Mouse (Mus musculus): ENCODE data around the gene Crybb3. TPM values are rescaled to one million over a fixed set of nuclear protein-coding genes. Genes with fewer than 3 reads are reported as not detected.

Crybb3 gene
- total RNA-seq, 1 experiment = 1.2 TPM

DNA sequence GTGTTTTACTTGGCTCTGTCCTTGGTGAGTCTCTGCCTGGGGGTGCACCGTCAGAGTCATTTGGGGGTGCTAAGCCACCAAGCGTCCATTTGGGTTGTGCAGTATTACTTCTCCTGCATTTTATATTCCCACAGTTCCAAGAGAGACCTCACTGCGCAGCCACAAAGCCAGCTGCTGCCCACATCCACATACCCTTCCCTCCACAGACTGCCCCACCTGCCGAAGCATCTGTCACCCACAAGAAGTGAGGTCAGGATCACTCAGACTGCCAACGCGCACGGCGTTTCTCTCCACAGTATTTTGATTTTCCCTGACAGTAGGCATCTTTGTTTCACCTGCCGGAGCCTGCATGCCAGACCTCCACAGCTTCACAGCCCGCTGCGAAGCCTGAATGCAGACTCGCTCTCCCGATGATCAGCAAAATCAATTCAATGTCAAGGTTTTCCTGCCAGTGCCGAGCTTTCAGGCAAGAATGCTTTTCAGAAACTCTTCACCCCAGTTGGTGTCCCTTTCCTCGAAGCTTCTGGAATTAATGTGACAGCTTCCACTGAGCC lies 50.1 kb downstream of the Crybb3 start:
- peaks cover 0 to 10% of the 10 kb centered on the region in 2 experiments; a peak in 2 of 4 replicates for H3K4me1 ChIP-seq (ENCODE audit: control insufficient read depth in 2 of 2, insufficient read depth in 2 of 2, low read length in 2 of 2, poor library complexity in 1 of 2)
- in situ Hi-C loops (cut with MboI; ENCODE audit: low sequenced_read_pairs in 2 of 2, unreplicated experiment in 2 of 2) = no loop called here
- no peak overlapping the region for H3K9ac ChIP-seq (ENCODE audit: insufficient read depth, low read depth, low read length, poor library complexity, severe bottlenecking)
- no peak for DNase-seq (ENCODE audit: low read depth, low spot score)
- no peak overlapping the region for H3K27ac ChIP-seq (ENCODE audit: insufficient read depth, low read depth, low read length, poor library complexity, severe bottlenecking)
- no peaks in the 10 kb centered on the region for H3K36me3 ChIP-seq (ENCODE audit: control insufficient read depth, insufficient read depth, low read length, poor library complexity, severe bottlenecking)
- no peaks in the 10 kb centered on the region for H3K9me3 ChIP-seq (ENCODE audit: control insufficient read depth, insufficient read depth, low read depth, low read length)
- TF ChIP-seq HCFC1 (IDR thresholded peaks at IDR 0.05; ENCODE audit: borderline replicate concordance, insufficient read depth, low read length) (no peak), ZNF384 (IDR thresholded peaks at IDR 0.05; ENCODE audit: low read depth, low read length) (no peak), CHD2 (IDR thresholded peaks at IDR 0.05; ENCODE audit: low read depth, low read length) (no peak), ZC3H11A (IDR thresholded peaks at IDR 0.05; ENCODE audit: borderline replicate concordance, low read depth, low read length) (no peak), MAFK (IDR thresholded peaks at IDR 0.05; ENCODE audit: insufficient read depth, low read depth, low read length) (no peak)
- no peak overlapping the region for H3K4me3 ChIP-seq (ENCODE audit: insufficient read depth in 1 of 2, low read depth in 1 of 2, low read length in 2 of 2, poor library complexity in 1 of 2, severe bottlenecking in 1 of 2)

DNA sequence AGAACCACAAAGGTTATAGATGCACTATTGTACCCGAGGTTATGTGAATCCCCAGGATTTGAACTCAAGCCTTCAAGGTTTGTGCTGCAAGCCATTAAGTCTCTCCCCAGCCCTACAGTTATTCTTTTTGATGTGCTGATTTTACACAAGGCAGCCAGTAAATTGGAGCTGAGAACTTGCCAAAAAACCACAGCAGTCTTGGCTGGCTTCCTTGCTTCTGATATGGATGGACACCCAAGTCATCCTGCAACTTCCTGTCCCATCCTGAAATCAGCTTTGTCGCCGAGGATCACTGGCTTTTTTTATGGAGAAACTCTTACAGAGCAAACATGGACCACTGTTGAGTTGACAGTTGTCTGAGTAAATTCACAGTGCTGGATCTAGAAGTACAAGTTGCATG lies 51.3 kb downstream of the Crybb3 start:
- H3K4me1 ChIP-seq (ENCODE audit: control insufficient read depth in 2 of 2, insufficient read depth in 2 of 2, low read length in 2 of 2, poor library complexity in 1 of 2) = peaks cover 0 to 3% of the 10 kb centered on the region in 2 experiments; a peak in 2 of 4 replicates
- no peak overlapping the region for H3K4me3 ChIP-seq (ENCODE audit: insufficient read depth in 1 of 2, low read depth in 1 of 2, low read length in 2 of 2, poor library complexity in 1 of 2, severe bottlenecking in 1 of 2)
- no peak overlapping the region for H3K9ac ChIP-seq (ENCODE audit: insufficient read depth, low read depth, low read length, poor library complexity, severe bottlenecking)
- no peaks in the 10 kb centered on the region for H3K9me3 ChIP-seq (ENCODE audit: control insufficient read depth, insufficient read depth, low read depth, low read length)
- H3K36me3 ChIP-seq (ENCODE audit: control insufficient read depth, insufficient read depth, low read length, poor library complexity, severe bottlenecking) = no peaks in the 10 kb centered on the region
- H3K27ac ChIP-seq (ENCODE audit: insufficient read depth, low read depth, low read length, poor library complexity, severe bottlenecking) = no peak overlapping the region
- in situ Hi-C loops (cut with MboI; ENCODE audit: low sequenced_read_pairs in 2 of 2, unreplicated experiment in 2 of 2) = no loop called here
- no peak for DNase-seq (ENCODE audit: low read depth, low spot score)
- no peak for TF ChIP-seq ZNF384 (IDR thresholded peaks at IDR 0.05; ENCODE audit: low read depth, low read length)
- no peak for TF ChIP-seq CHD2 (IDR thresholded peaks at IDR 0.05; ENCODE audit: low read depth, low read length)
- no peak for TF ChIP-seq MAFK (IDR thresholded peaks at IDR 0.05; ENCODE audit: insufficient read depth, low read depth, low read length)
- TF ChIP-seq ZC3H11A (IDR thresholded peaks at IDR 0.05; ENCODE audit: borderline replicate concordance, low read depth, low read length) = no peak
- TF ChIP-seq HCFC1 (IDR thresholded peaks at IDR 0.05; ENCODE audit: borderline replicate concordance, insufficient read depth, low read length) = no peak

DNA sequence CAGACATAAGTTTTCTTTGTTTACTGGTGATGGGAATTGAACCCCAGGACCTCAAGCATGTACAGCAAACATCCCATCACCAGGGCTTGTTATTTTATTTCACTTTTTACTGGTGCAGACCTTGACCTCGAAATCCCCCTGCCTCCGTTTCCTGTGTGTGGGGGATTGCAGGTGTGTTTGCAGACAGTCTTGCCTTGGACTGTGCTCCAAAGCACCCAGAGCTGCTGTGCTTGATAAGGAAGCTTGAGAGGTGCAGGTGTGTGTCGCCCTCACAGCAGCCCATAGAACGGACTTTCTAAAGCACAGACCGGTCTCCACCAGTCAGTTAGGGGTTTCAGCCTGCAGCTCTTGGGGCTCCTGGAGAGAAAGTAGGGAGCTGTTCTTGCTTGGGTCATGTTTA lies 54.7 kb downstream of the Crybb3 start:
- in situ Hi-C loops (cut with MboI; ENCODE audit: low sequenced_read_pairs in 2 of 2, unreplicated experiment in 2 of 2) = no loop called here
- no peak overlapping the region for H3K27ac ChIP-seq (ENCODE audit: insufficient read depth, low read depth, low read length, poor library complexity, severe bottlenecking)
- no peak for TF ChIP-seq HCFC1 (IDR thresholded peaks at IDR 0.05; ENCODE audit: borderline replicate concordance, insufficient read depth, low read length)
- TF ChIP-seq CHD2 (IDR thresholded peaks at IDR 0.05; ENCODE audit: low read depth, low read length) = no peak
- TF ChIP-seq ZC3H11A (IDR thresholded peaks at IDR 0.05; ENCODE audit: borderline replicate concordance, low read depth, low read length) = no peak
- no peak for TF ChIP-seq ZNF384 (IDR thresholded peaks at IDR 0.05; ENCODE audit: low read depth, low read length)
- no peak for TF ChIP-seq MAFK (IDR thresholded peaks at IDR 0.05; ENCODE audit: insufficient read depth, low read depth, low read length)
- H3K4me1 ChIP-seq (ENCODE audit: control insufficient read depth in 2 of 2, insufficient read depth in 2 of 2, low read length in 2 of 2, poor library complexity in 1 of 2) = 0 out of 4 replicates have a peak, but pooled peaks cover 0 to 2% of the 10 kb centered on the region in 2 experiments
- no peak for DNase-seq (ENCODE audit: low read depth, low spot score)
- H3K9me3 ChIP-seq (ENCODE audit: control insufficient read depth, insufficient read depth, low read depth, low read length) = no peaks in the 10 kb centered on the region
- H3K4me3 ChIP-seq (ENCODE audit: insufficient read depth in 1 of 2, low read depth in 1 of 2, low read length in 2 of 2, poor library complexity in 1 of 2, severe bottlenecking in 1 of 2) = no peak overlapping the region
- H3K9ac ChIP-seq (ENCODE audit: insufficient read depth, low read depth, low read length, poor library complexity, severe bottlenecking) = no peak overlapping the region
- no peaks in the 10 kb centered on the region for H3K36me3 ChIP-seq (ENCODE audit: control insufficient read depth, insufficient read depth, low read length, poor library complexity, severe bottlenecking)

Other genes starting within 250 kb of the Crybb3 start
- 2.0 and 2.3 TPM in 2 replicates for gene Myo18b, start 185.2 kb downstream of the Crybb3 start, total RNA-seq (2012; rRNA removed)
- gene Grk3, start 65.8 kb downstream of the Crybb3 start, total RNA-seq (2012; rRNA removed) = 4.2 and 4.5 TPM in 2 replicates
- not detected in 2 replicates for gene Crybb2, start 11.5 kb downstream of the Crybb3 start, total RNA-seq (2012; rRNA removed)
- gene 2900026A02Rik, start 139.7 kb upstream of the Crybb3 start, total RNA-seq (2012; rRNA removed) = 12.3 and 15.9 TPM in 2 replicates
- 0.22 and 0.53 TPM in 2 replicates for gene Tmem211, start 145.3 kb upstream of the Crybb3 start, total RNA-seq (2012; rRNA removed)
- 7.1 and 11.6 TPM in 2 replicates for gene Sgsm1, start 229.2 kb upstream of the Crybb3 start, total RNA-seq (2012; rRNA removed)

Data from ES-E14 (cell line).